Mouse (Mus musculus): ENCODE data around the gene Zfp622.

DNA sequence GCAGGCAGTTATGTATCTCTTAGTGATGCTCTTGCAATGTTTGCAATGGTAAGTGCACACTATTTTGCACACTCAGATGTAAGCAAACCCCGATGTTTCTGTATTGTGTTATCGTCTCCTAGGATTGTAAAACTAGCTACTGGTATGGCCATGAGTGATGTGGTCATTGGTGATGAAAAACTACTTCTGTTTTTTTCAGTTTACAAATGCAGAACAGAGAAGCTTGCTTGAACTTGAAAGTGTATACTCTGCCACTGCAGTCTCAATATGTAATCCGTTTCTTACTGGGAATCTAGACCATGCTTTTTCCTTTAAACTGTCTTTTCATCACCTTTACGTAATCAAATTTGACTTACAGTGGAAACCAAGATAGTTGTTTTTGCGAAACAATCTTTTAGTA is 11.4 kb upstream of the Zfp622 start:
- no peak for TF ChIP-seq CTCF (conservative IDR thresholded peaks at IDR 0.05; ENCODE audit: insufficient read depth, insufficient read length, low read depth, low read length)
- no peak for TF ChIP-seq POLR2A (IDR thresholded peaks at IDR 0.05; ENCODE audit: low read depth, low read length)

Data from kidney, adult 2 months (tissue).